Mouse (Mus musculus) hindbrain, embryonic 14.5 days (tissue): ENCODE measurements around the gene Snapin. TPM values are rescaled to one million over a fixed set of nuclear protein-coding genes. Genes with fewer than 3 reads are reported as not detected.

Source experiments
- ATAC-seq: fragments of 200-750 bp; cut with Nextera tagmentation; 2 replicates; pipeline ENCODE4 v1.8.0; 2017; ENCODE audit warnings: moderate number of reproducible peaks, mild to moderate bottlenecking, moderate TSS enrichment, moderate library complexity; ENCODE audit not compliant: low FRiP score
- DNase-seq: peaks from one replicate; pipeline ENCODE4 v3.0.0-alpha.2; 2015; ENCODE audit warnings: low spot score
- H3K27ac ChIP-seq: fragments of 300-500 bp; sonication (generic); 2 replicates; pipeline ENCODE4 v1.5.1; 2014; ENCODE audit warnings: mild to moderate bottlenecking, moderate library complexity
- H3K27me3 ChIP-seq: fragments of 300-500 bp; sonication (generic); 2 replicates; pipeline ENCODE4 v1.6.1; 2014; ENCODE audit warnings: mild to moderate bottlenecking, low read length, mixed read lengths; ENCODE audit not compliant: control insufficient read depth, insufficient read depth
- H3K36me3 ChIP-seq: fragments of 300-500 bp; sonication (generic); replicated peaks from 2 replicates; pipeline ENCODE4 v1.6.1; 2014; ENCODE audit not compliant: control insufficient read depth, insufficient read depth
- H3K4me1 ChIP-seq: fragments of 300-500 bp; sonication (generic); replicated peaks from 2 replicates; pipeline ENCODE4 v1.6.1; 2014; ENCODE audit warnings: antibody characterized with exemption, low read length, mixed read lengths; ENCODE audit not compliant: control insufficient read depth, insufficient read depth
- H3K4me2 ChIP-seq: fragments of 300-500 bp; sonication (generic); replicated peaks from 2 replicates; pipeline ENCODE4 v1.6.1; 2014; ENCODE audit warnings: mild to moderate bottlenecking, moderate library complexity
- H3K4me3 ChIP-seq: fragments of 300-500 bp; sonication (generic); replicated peaks from 2 replicates; pipeline ENCODE4 v1.5.1; 2014; ENCODE audit warnings: mild to moderate bottlenecking, low read length
- H3K9ac ChIP-seq: fragments of 300-500 bp; sonication (generic); 2 replicates; pipeline ENCODE4 v1.6.1; 2014
- H3K9me3 ChIP-seq: fragments of 300-500 bp; sonication (generic); 2 replicates; pipeline ENCODE4 v1.6.1; 2016; ENCODE audit warnings: low read length; ENCODE audit not compliant: control insufficient read depth
- WGBS: fragments of 180-500 bp; shearing (Covaris S2); extraction: QIAGEN DNeasy Blood & Tissue Kit; methylation state at CpG from one replicate; pipeline ENCODE4 v1.1.7; 2014; 5-methylcytosine and 5-hydroxymethylcytosine counted together
- polyA plus RNA-seq: library from polyadenylated mRNA; unstranded; fragments of >200 nt; fragmentation: Nextera tagmentation; extraction: Ambion mirVana; gene quantifications from 2 replicates; pipeline ENCODE4 v1.2.1, GENCODE M21; 2014

Gene Snapin
- polyA plus RNA-seq, 1 experiment from 2014 or later = 94.0 TPM

- H3K4me2 ChIP-seq = no peak overlapping the region
- no peak for ATAC-seq
- peaks cover 8% of the 10 kb centered on the region for H3K4me1 ChIP-seq
- H3K27me3 ChIP-seq = no peaks in the 10 kb centered on the region
- H3K36me3 ChIP-seq = peaks cover 62% of the 10 kb centered on the region
- H3K4me3 ChIP-seq = no peak overlapping the region
- 94% methylated on average over 6 of the region's 6 CpGs for whole genome bisulfite sequencing
- no peak for DNase-seq
- H3K9me3 ChIP-seq = no peaks in the 10 kb centered on the region
- no peak overlapping the region for H3K27ac ChIP-seq
- no peak overlapping the region for H3K9ac ChIP-seq
Observed at GRCm38 (mm10) chr3:90488576-90488975, 2.3 kb downstream of the Snapin start.

GRCm38 (mm10) chr3:90486998-90487397 is 3.8 kb downstream of the Snapin start:
- Histone ChIP-seq H3K4me1 (peaks cover 8% of the 10 kb centered on the region), H3K27me3 (no peaks in the 10 kb centered on the region), H3K36me3 (peaks cover 78% of the 10 kb centered on the region), H3K9me3 (no peaks in the 10 kb centered on the region), H3K9ac (no peak overlapping the region), H3K4me2 (no peak overlapping the region), H3K27ac (no peak overlapping the region), H3K4me3 (no peak overlapping the region)
- 82% methylated on average over 5 of the region's 5 CpGs for whole genome bisulfite sequencing
- no peak for DNase-seq
- ATAC-seq = no peak

GRCm38 (mm10) chr3:90475831-90476611 is 14.8 kb downstream of the Snapin start, which contains the start of gene Ilf2:
Gene Ilf2, plus strand, starts transcription at chr3:90476126.
- peak; percentile 99 for ATAC-seq

GRCm38 (mm10) chr3:90475151-90475830 is 15.5 kb downstream of the Snapin start:
- DNase-seq (no peak), ATAC-seq (peak; percentile 36)
- Histone ChIP-seq H3K36me3 (peaks cover 31% of the 10 kb centered on the region), H3K4me2 (peak overlapping the region; percentile 43), H3K27ac (no peak overlapping the region), H3K4me3 (peak overlapping the region; percentile 29), H3K9me3 (no peaks in the 10 kb centered on the region), H3K4me1 (peaks cover 12% of the 10 kb centered on the region), H3K9ac (no peak overlapping the region), H3K27me3 (no peaks in the 10 kb centered on the region)
- WGBS = 44% methylated on average over 15 of the region's 16 CpGs

More at GRCm38 (mm10) chr3:90475831-90476611, 14.8 kb downstream of the Snapin start, which contains the start of gene Ilf2:
- Histone ChIP-seq H3K27ac (peak within 1 kb of the TSS; percentile 90), H3K4me3 (peak within 1 kb of the TSS; percentile 66), H3K4me2 (peak within 1 kb of the TSS; percentile 78), H3K9ac (peak within 1 kb of the TSS; percentile 85), H3K9me3 (no peaks in the 10 kb centered on the region), H3K27me3 (no peaks in the 10 kb centered on the region), H3K36me3 (peaks cover 38% of the 10 kb centered on the region), H3K4me1 (peaks cover 12% of the 10 kb centered on the region)
- DNase-seq = peak; percentile 100
- under 1% methylated on average over 45 of the region's 45 CpGs for WGBS

DNA sequence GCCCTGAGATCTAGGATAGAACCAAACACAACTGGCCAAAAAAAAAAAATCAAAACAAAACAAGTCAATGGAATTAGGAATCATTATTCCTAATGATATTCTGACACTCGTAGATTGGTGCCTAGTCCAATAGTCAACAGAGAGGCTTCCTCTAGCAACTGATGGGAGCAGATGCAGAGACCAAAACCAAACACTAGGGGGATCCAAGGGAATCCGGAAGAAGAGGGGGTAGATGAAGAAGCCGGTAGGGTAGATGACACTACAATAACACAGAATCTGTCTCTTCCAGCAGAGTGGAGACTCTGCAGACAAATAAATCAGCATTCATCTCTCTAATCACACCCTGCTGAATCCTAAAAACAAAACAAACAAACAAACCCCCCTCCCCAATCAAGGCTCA is 18.6 kb downstream of the Snapin start:
- H3K27ac ChIP-seq = no peak overlapping the region
- no peaks in the 10 kb centered on the region for H3K36me3 ChIP-seq
- no peak overlapping the region for H3K9ac ChIP-seq
- DNase-seq (no peak), ATAC-seq (no peak)
- no peaks in the 10 kb centered on the region for H3K27me3 ChIP-seq
- H3K4me1 ChIP-seq = peaks cover 5% of the 10 kb centered on the region
- H3K4me3 ChIP-seq = no peak overlapping the region
- no peaks in the 10 kb centered on the region for H3K9me3 ChIP-seq
- WGBS = 40% methylated on average over 3 of the region's 3 CpGs
- no peak overlapping the region for H3K4me2 ChIP-seq

DNA sequence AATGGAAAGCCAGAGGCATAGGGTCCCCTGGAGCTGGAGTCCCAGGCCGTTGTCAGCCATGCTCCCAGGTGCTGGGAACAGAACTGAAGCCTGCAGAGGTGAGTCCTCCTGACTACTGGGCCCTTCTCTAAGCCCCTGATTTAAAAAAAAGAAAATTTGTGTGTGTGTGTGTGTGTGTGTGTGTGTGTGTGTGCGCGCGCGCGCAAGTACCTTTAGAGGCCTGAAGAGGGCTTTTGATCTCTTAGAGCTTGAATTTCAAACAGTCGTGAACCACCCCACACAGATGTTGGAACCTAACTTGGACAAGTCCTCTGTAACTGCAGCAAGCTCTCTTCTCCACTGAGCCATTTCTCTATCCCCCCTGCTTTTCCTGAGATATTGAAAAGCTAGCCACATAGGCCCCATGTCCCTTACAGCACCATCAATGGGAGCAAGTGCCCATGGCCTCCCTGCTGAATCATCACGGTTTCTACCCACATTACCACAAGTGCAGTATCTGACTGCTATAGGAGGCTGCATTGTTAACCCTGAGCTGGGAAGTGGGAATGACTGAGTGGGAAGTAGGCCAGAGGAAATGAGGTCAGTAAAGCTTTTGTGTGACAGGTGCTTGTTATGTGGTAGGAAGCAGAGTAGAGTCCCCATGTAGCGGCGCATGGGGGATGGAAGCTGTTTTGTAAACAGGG is 23.1 kb downstream of the Snapin start:
- WGBS = 94% methylated on average over 10 of the region's 10 CpGs
- no peaks in the 10 kb centered on the region for H3K9me3 ChIP-seq
- no peaks in the 10 kb centered on the region for H3K36me3 ChIP-seq
- DNase-seq (no peak), ATAC-seq (no peak)
- no peak overlapping the region for H3K4me2 ChIP-seq
- peaks cover 3% of the 10 kb centered on the region; the same call in 1 of the 2 replicates for H3K4me1 ChIP-seq
- no peak overlapping the region for H3K4me3 ChIP-seq
- peaks cover 34% of the 10 kb centered on the region for H3K27me3 ChIP-seq
- no peak overlapping the region for H3K27ac ChIP-seq
- H3K9ac ChIP-seq = no peak overlapping the region

DNA sequence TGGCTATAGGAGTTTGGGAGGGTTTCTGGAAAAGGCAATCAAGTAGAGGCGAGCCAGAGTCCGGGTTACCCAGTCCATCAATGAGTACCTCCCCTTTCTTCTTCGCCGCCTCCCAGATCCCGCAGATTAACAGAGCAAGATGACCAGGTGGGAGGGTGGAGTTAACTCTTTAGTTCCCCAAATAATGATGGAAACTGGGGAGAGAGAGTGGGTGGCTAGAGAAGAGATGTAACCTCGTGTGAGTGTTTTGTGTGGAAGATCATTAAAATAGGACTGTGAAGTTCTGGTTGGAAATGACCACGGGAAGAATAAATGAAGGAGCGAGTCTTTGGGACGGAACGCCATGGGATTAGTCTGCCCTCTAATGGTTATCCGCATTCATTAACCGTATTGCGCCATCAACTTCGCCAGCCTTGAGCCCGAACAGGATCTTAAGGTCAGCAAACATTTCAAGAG is 24.5 kb downstream of the Snapin start:
- peak overlapping the region; percentile 56 for H3K4me3 ChIP-seq
- H3K4me2 ChIP-seq = peak overlapping the region; percentile 93
- peaks cover 3% of the 10 kb centered on the region; the same call in 1 of the 2 replicates for H3K4me1 ChIP-seq
- no peaks in the 10 kb centered on the region for H3K36me3 ChIP-seq
- ATAC-seq (peak; percentile 51; the same call in 1 of the 2 replicates), DNase-seq (peak; percentile 80)
- no peaks in the 10 kb centered on the region for H3K9me3 ChIP-seq
- 0% methylated on average over 15 of the region's 15 CpGs for WGBS
- H3K9ac ChIP-seq = peak overlapping the region; percentile 58; the same call in 1 of the 2 replicates
- no peak overlapping the region for H3K27ac ChIP-seq
- H3K27me3 ChIP-seq = peaks cover 40% of the 10 kb centered on the region

- ATAC-seq (peak; percentile 56; the same call in 1 of the 2 replicates), DNase-seq (no peak)
- Histone ChIP-seq H3K4me2 (peak within 1 kb of the TSS; percentile 93), H3K36me3 (no peaks in the 10 kb centered on the region), H3K4me3 (peak within 1 kb of the TSS; percentile 56), H3K27me3 (peaks cover 40% of the 10 kb centered on the region), H3K9me3 (no peaks in the 10 kb centered on the region), H3K4me1 (peaks cover 3% of the 10 kb centered on the region; the same call in 1 of the 2 replicates), H3K9ac (peak within 1 kb of the TSS; percentile 58), H3K27ac (no peak within 1 kb of the TSS)
- 0% methylated on average over 34 of the region's 49 CpGs for WGBS
Observed at GRCm38 (mm10) chr3:90465686-90466310, 25.0 kb downstream of the Snapin start, which contains the start of gene Npr1. Gene Npr1, minus strand, starts transcription at chr3:90465866.
